Mouse (Mus musculus) 3T3-L1 (cell line): Measurements from ENCODE around the gene Espnl.

Experiments used
- DNase-seq: peaks from one replicate; pipeline ENCODE4 v3.0.0-alpha.2; 2015; ENCODE audit warnings: low read depth, low spot score

Gene Espnl

GRCm38 (mm10) chr1:91317656-91318055 is 4.2 kb upstream of the Espnl start:
- no peak for DNase-seq

- no peak for DNase-seq
These were observed 2.8 kb downstream of the Espnl start for GRCm38 (mm10) chr1:91324646-91325045.

GRCm38 (mm10) chr1:91325488-91326042 is 3.7 kb downstream of the Espnl start:
- no peak for DNase-seq

GRCm38 (mm10) chr1:91332102-91332501 is 10.2 kb downstream of the Espnl start:
- no peak for DNase-seq

GRCm38 (mm10) chr1:91333582-91333981 is 11.7 kb downstream of the Espnl start:
- no peak for DNase-seq

GRCm38 (mm10) chr1:91337355-91337754 is 15.5 kb downstream of the Espnl start:
- DNase-seq = no peak

GRCm38 (mm10) chr1:91344001-91344400 is 22.1 kb downstream of the Espnl start:
- no peak for DNase-seq

GRCm38 (mm10) chr1:91344921-91345685 is 23.2 kb downstream of the Espnl start:
- no peak for DNase-seq

GRCm38 (mm10) chr1:91346892-91347291 is 25.0 kb downstream of the Espnl start:
- peak; percentile 81 for DNase-seq

- no peak for DNase-seq
These were observed 29.0 kb downstream of the Espnl start, which contains the start of gene Klhl30 for GRCm38 (mm10) chr1:91350841-91351240. Gene Klhl30 (plus strand): TSS chr1:91351016.

- peak; percentile 47 for DNase-seq
These were observed 29.4 kb downstream of the Espnl start for GRCm38 (mm10) chr1:91351249-91351648.

GRCm38 (mm10) chr1:91352277-91352676 is 30.4 kb downstream of the Espnl start:
- DNase-seq = peak; percentile 96

GRCm38 (mm10) chr1:91356105-91356504 is 34.2 kb downstream of the Espnl start:
- no peak for DNase-seq

- DNase-seq = peak; percentile 86
These were observed 40.2 kb downstream of the Espnl start for GRCm38 (mm10) chr1:91362113-91362512.

- no peak for DNase-seq
These were observed 43.2 kb downstream of the Espnl start for GRCm38 (mm10) chr1:91364822-91365644.

GRCm38 (mm10) chr1:91365816-91366214 is 43.9 kb downstream of the Espnl start:
- DNase-seq = no peak

GRCm38 (mm10) chr1:91366215-91367108 is 44.6 kb downstream of the Espnl start, which contains the start of gene Erfe:
Gene Erfe (plus strand): TSS chr1:91366430.
- DNase-seq = no peak

- no peak for DNase-seq
These were observed 45.4 kb downstream of the Espnl start for GRCm38 (mm10) chr1:91367295-91367694.

- DNase-seq = no peak
These were observed 47.5 kb downstream of the Espnl start for GRCm38 (mm10) chr1:91369408-91369807.

- DNase-seq = no peak
These were observed 48.2 kb downstream of the Espnl start for GRCm38 (mm10) chr1:91370055-91370454.

- DNase-seq = no peak
These were observed 51.5 kb downstream of the Espnl start for GRCm38 (mm10) chr1:91373414-91373835.
